7 mouse cellular contexts compared by ENCODE assay signal in genomic region chr16:30503958-30504357, GRCm38 (mm10). TPM values are rescaled to one million over a fixed set of nuclear protein-coding genes. Genes with fewer than 3 reads are reported as not detected.
DNase-seq lines count a peak whose midpoint lies in the region; ATAC-seq and TF ChIP-seq lines count a peak whose summit lies in the region.

No protein-coding gene starts in this region.

- H3K9ac ChIP-seq in neural tube, embryonic 15.5 days (replicated peaks), result no peak overlapping the region
- H3K9ac ChIP-seq in embryonic facial prominence, embryonic 14.5 days (ENCODE audit: low read depth, low read length), result no peak overlapping the region
- no peak overlapping the region for H3K9ac ChIP-seq in hindbrain, postnatal 0 days (replicated peaks; ENCODE audit: low read length)
- no peak overlapping the region for H3K9ac ChIP-seq in liver, embryonic 16.5 days (ENCODE audit: low read depth, low read length)

- H3K4me2 ChIP-seq in neural tube, embryonic 15.5 days, result no peak overlapping the region
- no peak overlapping the region for H3K4me2 ChIP-seq in embryonic facial prominence, embryonic 14.5 days (ENCODE audit: low read depth, low read length)
- no peak overlapping the region for H3K4me2 ChIP-seq in hindbrain, postnatal 0 days (ENCODE audit: low read depth, low read length)
- peak overlapping the region; percentile 33 for H3K4me2 ChIP-seq in liver, embryonic 16.5 days (ENCODE audit: low read depth, low read length)

- peak; percentile 56 for DNase-seq in neural tube, embryonic 10.5 days (ENCODE audit: extremely low spot score, low spot score)
- DNase-seq in T-cell, adult 2 months (ENCODE audit: low spot score), result peak; percentile 15
- DNase-seq in embryonic facial prominence, embryonic 14.5 days (ENCODE audit: low spot score), result peak; percentile 61
- DNase-seq in hindbrain, postnatal 0 days (ENCODE audit: low spot score), result peak; percentile 77
- peak; percentile 46 for DNase-seq in retina, adult 2 months (ENCODE audit: low read depth, low spot score)

- no peaks in the 10 kb centered on the region for H3K9me3 ChIP-seq in neural tube, embryonic 15.5 days (replicated peaks)
- no peaks in the 10 kb centered on the region for H3K9me3 ChIP-seq in embryonic facial prominence, embryonic 14.5 days (ENCODE audit: control insufficient read depth, low read length)
- H3K9me3 ChIP-seq in hindbrain, postnatal 0 days (ENCODE audit: low read length), result no peaks in the 10 kb centered on the region
- H3K9me3 ChIP-seq in liver, embryonic 16.5 days (replicated peaks; ENCODE audit: control insufficient read depth, low read length), result no peaks in the 10 kb centered on the region

- WGBS in neural tube, embryonic 15.5 days, result 17% methylated on average over 15 of the region's 15 CpGs
- WGBS in embryonic facial prominence, embryonic 14.5 days, result 17% methylated on average over 15 of the region's 15 CpGs
- WGBS in hindbrain, postnatal 0 days, result 17% methylated on average over 15 of the region's 15 CpGs
- WGBS in liver, embryonic 16.5 days (ENCODE audit: insufficient replicate concordance), result 9% methylated on average over 15 of the region's 15 CpGs

- no peaks in the 10 kb centered on the region for H3K27me3 ChIP-seq in neural tube, embryonic 15.5 days (replicated peaks)
- no peaks in the 10 kb centered on the region for H3K27me3 ChIP-seq in embryonic facial prominence, embryonic 14.5 days (replicated peaks; ENCODE audit: control insufficient read depth, insufficient read depth, low read length)
- H3K27me3 ChIP-seq in hindbrain, postnatal 0 days (ENCODE audit: insufficient read depth, low read length), result no peaks in the 10 kb centered on the region
- no peaks in the 10 kb centered on the region for H3K27me3 ChIP-seq in liver, embryonic 16.5 days (ENCODE audit: control insufficient read depth, insufficient read depth, low read depth, low read length)

- TF ChIP-seq CTCF in hindbrain, postnatal 0 days (IDR thresholded peaks at IDR 0.05; ENCODE audit: low read depth), result peak; percentile 88

- H3K36me3 ChIP-seq in neural tube, embryonic 15.5 days, result no peaks in the 10 kb centered on the region
- no peaks in the 10 kb centered on the region for H3K36me3 ChIP-seq in embryonic facial prominence, embryonic 14.5 days (ENCODE audit: control insufficient read depth, insufficient read depth, low read length)
- H3K36me3 ChIP-seq in hindbrain, postnatal 0 days (ENCODE audit: insufficient read depth, low read length), result no peaks in the 10 kb centered on the region
- H3K36me3 ChIP-seq in liver, embryonic 16.5 days (ENCODE audit: control insufficient read depth, insufficient read depth), result no peaks in the 10 kb centered on the region

- no peak overlapping the region for H3K4me3 ChIP-seq in neural tube, embryonic 15.5 days (replicated peaks)
- H3K4me3 ChIP-seq in embryonic facial prominence, embryonic 14.5 days (ENCODE audit: low read depth, low read length), result no peak overlapping the region
- H3K4me3 ChIP-seq in hindbrain, postnatal 0 days (ENCODE audit: low read length), result no peak overlapping the region
- no peak overlapping the region for H3K4me3 ChIP-seq in liver, embryonic 16.5 days (ENCODE audit: low read depth, low read length)

- peaks cover 7% of the 10 kb centered on the region for H3K4me1 ChIP-seq in neural tube, embryonic 15.5 days
- H3K4me1 ChIP-seq in embryonic facial prominence, embryonic 14.5 days (ENCODE audit: control insufficient read depth, insufficient read depth, low read length), result peaks cover 7% of the 10 kb centered on the region; the same call in 1 of the 2 replicates
- H3K4me1 ChIP-seq in hindbrain, postnatal 0 days (ENCODE audit: insufficient read depth, low read length), result no peaks in the 10 kb centered on the region
- peaks cover 16% of the 10 kb centered on the region for H3K4me1 ChIP-seq in liver, embryonic 16.5 days (ENCODE audit: control insufficient read depth, low read depth, low read length)

- no peak for ATAC-seq in neural tube, embryonic 15.5 days (ENCODE audit: low FRiP score)
- peak; percentile 45; the same call in 1 of the 2 replicates for ATAC-seq in embryonic facial prominence, embryonic 14.5 days (ENCODE audit: low read depth)
- ATAC-seq in hindbrain, postnatal 0 days, result 0 out of 2 replicates have a peak, but pooled peaks have one; percentile 46
- peak; percentile 64 for ATAC-seq in liver, embryonic 16.5 days (ENCODE audit: low read depth)

- H3K27ac ChIP-seq in neural tube, embryonic 15.5 days (replicated peaks), result no peak overlapping the region
- H3K27ac ChIP-seq in embryonic facial prominence, embryonic 14.5 days (replicated peaks; ENCODE audit: low read depth, low read length), result no peak overlapping the region
- H3K27ac ChIP-seq in hindbrain, postnatal 0 days, result no peak overlapping the region
- H3K27ac ChIP-seq in liver, embryonic 16.5 days (ENCODE audit: low read length), result no peak overlapping the region

RNA-seq across cellular contexts. Expression of gene Tmem44, which starts 46.7 kb away (rescaled TPM):
- polyA plus RNA-seq in neural tube, embryonic 15.5 days (2015; fragmentation: Nextera tagmentation; extraction: Ambion mirVana), result 57.5 and 64.7 TPM in 2 replicates
- 13.8 and 20.7 TPM in 2 replicates for polyA plus RNA-seq in embryonic facial prominence, embryonic 14.5 days (2014; fragmentation: Nextera tagmentation; extraction: Ambion mirVana)
- total RNA-seq in hindbrain, postnatal 0 days (2014; rRNA removed), result 83.9 and 92.9 TPM in 2 replicates
- polyA plus RNA-seq in hindbrain, postnatal 0 days (2015; fragmentation: Nextera tagmentation; extraction: Ambion mirVana), result 41.8 and 44.6 TPM in 2 replicates
- polyA plus RNA-seq in liver, embryonic 16.5 days (2015; fragmentation: Nextera tagmentation; extraction: Ambion mirVana), result 0.68 and 0.71 TPM in 2 replicates

Comparison
In these comparisons a context has a peak if more than half of its experiments do, and no peak if none do; other contexts are left out.
1. DNase-seq: peak in every context shown above with its lines; median percentile 77 in hindbrain, postnatal 0 days; 61 in embryonic facial prominence, embryonic 14.5 days; 56 in neural tube, embryonic 10.5 days; 46 in retina, adult 2 months; 15 in T-cell, adult 2 months.